Mouse (Mus musculus): ENCODE measurements at regions not wholly inside any gene's neighbourhood (a gene's known extent, or its start where the extent isn't known, plus 50 kb on each side); places are given as distances from the start of the nearest gene placed in this dataset.
"Not testable (repeated sequence)": the region's sequence is repeated elsewhere in the genome, so short reads cannot be mapped to it uniquely, and the experiment has no call there.

GRCm38 (mm10) chr14:17055741-17056140 lies 236.8 kb upstream of the Rarb start:
- Histone ChIP-seq H3K27me3 (no peaks in the 10 kb centered on the region), H3K9ac (no peak overlapping the region), H3K4me3 (replicated peaks) (no peak overlapping the region), H3K27ac (replicated peaks) (no peak overlapping the region), H3K4me2 (no peak overlapping the region), H3K36me3 (replicated peaks) (no peaks in the 10 kb centered on the region), H3K4me1 (replicated peaks) (0 out of 2 replicates have a peak, but pooled peaks cover 8% of the 10 kb centered on the region), H3K9me3 (replicated peaks) (no peaks in the 10 kb centered on the region)
- 18% methylated on average over 1 of the region's 1 CpGs for WGBS (ENCODE audit: insufficient replicate concordance)
- ATAC-seq (ENCODE audit: insufficient read depth) = no peak

- no peak for ATAC-seq (ENCODE audit: insufficient read depth)
- no peak overlapping the region for H3K4me2 ChIP-seq
- no peaks in the 10 kb centered on the region for H3K9me3 ChIP-seq (replicated peaks)
- H3K27me3 ChIP-seq = no peaks in the 10 kb centered on the region
- 38% methylated on average over 3 of the region's 3 CpGs for WGBS (ENCODE audit: insufficient replicate concordance)
- H3K27ac ChIP-seq (replicated peaks) = no peak overlapping the region
- H3K9ac ChIP-seq = no peak overlapping the region
- no peaks in the 10 kb centered on the region for H3K36me3 ChIP-seq (replicated peaks)
- no peak overlapping the region for H3K4me3 ChIP-seq (replicated peaks)
- 0 out of 2 replicates have a peak, but pooled peaks cover 3% of the 10 kb centered on the region for H3K4me1 ChIP-seq (replicated peaks)
Measured at GRCm38 (mm10) chr14:17054381-17054780, 235.4 kb upstream of the Rarb start.

GRCm38 (mm10) chr14:17046808-17047207 lies 227.9 kb upstream of the Rarb start:
- no peaks in the 10 kb centered on the region for H3K9me3 ChIP-seq (replicated peaks)
- H3K9ac ChIP-seq = no peak overlapping the region
- H3K27ac ChIP-seq (replicated peaks) = no peak overlapping the region
- no peak overlapping the region for H3K4me3 ChIP-seq (replicated peaks)
- H3K27me3 ChIP-seq = no peaks in the 10 kb centered on the region
- H3K4me1 ChIP-seq (replicated peaks) = no peaks in the 10 kb centered on the region
- 50% methylated on average over 2 of the region's 2 CpGs for WGBS (ENCODE audit: insufficient replicate concordance)
- no peak overlapping the region for H3K4me2 ChIP-seq
- H3K36me3 ChIP-seq (replicated peaks) = no peaks in the 10 kb centered on the region
- ATAC-seq (ENCODE audit: insufficient read depth) = no peak

GRCm38 (mm10) chr14:17045426-17046132 lies 226.6 kb upstream of the Rarb start:
- H3K36me3 ChIP-seq (replicated peaks) = no peaks in the 10 kb centered on the region
- WGBS (ENCODE audit: insufficient replicate concordance) = 66% methylated on average over 8 of the region's 8 CpGs
- ATAC-seq (ENCODE audit: insufficient read depth) = no peak
- no peaks in the 10 kb centered on the region for H3K4me1 ChIP-seq (replicated peaks)
- H3K27ac ChIP-seq (replicated peaks) = no peak overlapping the region
- no peaks in the 10 kb centered on the region for H3K9me3 ChIP-seq (replicated peaks)
- H3K27me3 ChIP-seq = no peaks in the 10 kb centered on the region
- H3K9ac ChIP-seq = no peak overlapping the region
- H3K4me3 ChIP-seq (replicated peaks) = no peak overlapping the region
- no peak overlapping the region for H3K4me2 ChIP-seq

DNA sequence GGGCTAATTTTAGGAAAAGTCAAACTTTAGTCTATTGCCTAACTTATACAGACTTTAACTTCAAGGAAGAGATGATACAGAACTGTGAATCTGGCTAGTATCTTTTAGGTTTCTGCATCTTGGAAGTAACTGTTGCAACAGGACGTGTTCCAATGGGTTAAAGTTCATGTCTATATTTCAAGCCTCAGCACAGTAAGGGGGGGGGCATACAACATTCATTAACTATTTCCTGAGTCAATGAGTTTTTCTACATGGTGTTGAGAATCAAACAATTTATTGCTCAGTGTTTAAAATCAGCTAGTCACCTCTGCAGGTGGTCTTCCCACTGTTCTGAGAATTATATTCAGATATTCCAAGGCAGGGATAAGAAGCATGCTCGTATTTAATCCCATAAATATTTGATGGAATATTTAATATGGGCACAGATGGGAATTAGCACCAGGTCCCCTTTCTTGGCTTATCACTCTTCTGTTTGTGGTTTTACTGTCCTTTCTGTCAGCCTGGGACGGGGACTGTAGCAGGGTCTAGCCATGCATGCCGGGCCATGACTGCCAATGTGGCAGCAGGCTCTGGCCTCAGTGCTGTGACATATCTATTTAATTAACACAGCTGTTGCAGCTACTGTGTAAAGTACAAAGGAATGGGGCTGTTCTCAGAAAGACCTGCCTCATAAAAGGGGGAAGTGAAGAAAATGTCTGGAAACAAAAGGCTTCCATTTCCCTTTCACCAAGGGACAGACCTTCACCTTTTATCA lies 201.8 kb upstream of the Rarb start:
- no peaks in the 10 kb centered on the region for H3K36me3 ChIP-seq (replicated peaks)
- H3K9ac ChIP-seq = no peak overlapping the region
- 0 out of 2 replicates have a peak, but pooled peaks cover 4% of the 10 kb centered on the region for H3K4me1 ChIP-seq (replicated peaks)
- H3K4me2 ChIP-seq = no peak overlapping the region
- H3K9me3 ChIP-seq (replicated peaks) = no peaks in the 10 kb centered on the region
- 44% methylated on average over 4 of the region's 4 CpGs for WGBS (ENCODE audit: insufficient replicate concordance)
- no peak overlapping the region for H3K27ac ChIP-seq (replicated peaks)
- no peak overlapping the region for H3K4me3 ChIP-seq (replicated peaks)
- no peak for ATAC-seq (ENCODE audit: insufficient read depth)
- H3K27me3 ChIP-seq = no peaks in the 10 kb centered on the region

DNA sequence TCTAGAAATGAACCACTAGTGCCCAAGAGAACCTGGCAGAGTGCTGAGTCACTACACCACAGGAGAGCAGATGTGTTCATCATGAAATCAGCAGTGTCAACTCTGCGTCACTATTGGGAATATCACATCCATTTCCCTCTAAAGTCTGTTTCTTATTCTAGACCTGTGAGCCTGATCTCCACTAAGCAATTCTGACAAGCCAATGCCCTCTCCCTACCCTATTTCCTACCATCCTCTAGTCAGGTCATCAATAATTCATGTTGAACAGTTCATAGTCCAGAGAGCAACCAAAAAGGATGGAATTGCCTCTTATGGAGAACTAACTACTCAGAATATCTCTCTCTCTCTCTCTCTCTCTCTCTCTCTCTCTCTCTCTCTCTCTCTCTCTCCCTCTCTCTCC lies 194.0 kb upstream of the Rarb start:
- Histone ChIP-seq H3K4me2 (no peak overlapping the region), H3K4me1 (replicated peaks) (no peaks in the 10 kb centered on the region), H3K9ac (no peak overlapping the region), H3K36me3 (replicated peaks) (no peaks in the 10 kb centered on the region), H3K27me3 (no peaks in the 10 kb centered on the region), H3K4me3 (replicated peaks) (no peak overlapping the region), H3K27ac (replicated peaks) (no peak overlapping the region), H3K9me3 (replicated peaks) (no peaks in the 10 kb centered on the region)
- 64% methylated on average over 1 of the region's 1 CpGs for WGBS (ENCODE audit: insufficient replicate concordance)
- ATAC-seq (ENCODE audit: insufficient read depth) = no peak

GRCm38 (mm10) chr14:17012200-17012599 lies 193.2 kb upstream of the Rarb start:
- Histone ChIP-seq H3K4me2 (no peak overlapping the region), H3K4me3 (replicated peaks) (no peak overlapping the region), H3K9ac (no peak overlapping the region), H3K36me3 (replicated peaks) (no peaks in the 10 kb centered on the region), H3K4me1 (replicated peaks) (no peaks in the 10 kb centered on the region), H3K27me3 (no peaks in the 10 kb centered on the region), H3K27ac (replicated peaks) (no peak overlapping the region), H3K9me3 (replicated peaks) (no peaks in the 10 kb centered on the region)
- ATAC-seq (ENCODE audit: insufficient read depth) = no peak
- WGBS (ENCODE audit: insufficient replicate concordance) = 55% methylated on average over 1 of the region's 1 CpGs

DNA sequence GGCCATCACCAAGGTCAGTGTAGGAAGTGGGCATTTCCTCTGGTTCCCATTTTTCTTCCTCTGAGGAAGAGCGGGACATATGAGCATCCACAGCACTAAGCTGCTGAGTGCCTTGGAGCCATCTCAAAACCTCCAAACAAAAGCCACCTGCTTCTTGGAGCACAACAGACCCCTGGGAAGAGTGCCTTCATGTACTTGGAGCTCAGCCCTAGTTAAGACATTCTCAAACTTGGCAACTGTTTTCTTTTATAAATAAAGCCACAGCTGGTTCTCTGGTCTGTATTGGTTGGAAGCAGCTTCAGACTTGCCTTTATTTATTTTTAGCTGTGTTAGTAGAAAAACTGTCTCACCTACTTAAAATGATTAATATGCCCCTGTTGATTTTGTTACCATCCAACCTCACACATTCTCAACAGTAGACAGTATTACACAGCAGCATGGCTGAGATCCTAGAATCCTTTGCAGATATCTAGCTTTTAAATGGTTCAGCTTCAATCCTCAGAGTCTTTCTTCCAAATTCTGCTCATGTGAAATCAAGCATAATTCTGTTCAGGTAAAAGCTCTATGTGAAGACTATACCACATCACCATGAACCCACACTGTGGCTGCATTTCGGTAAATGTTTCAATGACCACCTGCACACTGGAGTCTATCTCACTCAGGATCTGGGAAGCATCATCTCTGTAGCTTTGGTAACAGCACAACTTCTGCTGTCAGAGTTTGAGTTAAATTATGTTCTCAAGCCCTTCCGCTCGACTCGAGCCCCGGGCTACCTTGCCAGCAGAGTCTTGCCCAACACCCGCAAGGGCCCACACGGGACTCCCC lies 186.4 kb upstream of the Rarb start:
- Histone ChIP-seq H3K27ac (replicated peaks) (no peak overlapping the region), H3K9ac (no peak overlapping the region), H3K9me3 (replicated peaks) (no peaks in the 10 kb centered on the region), H3K27me3 (no peaks in the 10 kb centered on the region), H3K4me1 (replicated peaks) (no peaks in the 10 kb centered on the region), H3K4me3 (replicated peaks) (no peak overlapping the region), H3K4me2 (no peak overlapping the region), H3K36me3 (replicated peaks) (no peaks in the 10 kb centered on the region)
- WGBS (ENCODE audit: insufficient replicate concordance) = 76% methylated on average over 8 of the region's 8 CpGs
- ATAC-seq (ENCODE audit: insufficient read depth) = no peak

GRCm38 (mm10) chr14:17004714-17005113 lies 185.8 kb upstream of the Rarb start:
- Histone ChIP-seq H3K36me3 (replicated peaks) (no peaks in the 10 kb centered on the region), H3K4me3 (replicated peaks) (no peak overlapping the region), H3K27ac (replicated peaks) (no peak overlapping the region), H3K27me3 (no peaks in the 10 kb centered on the region), H3K4me2 (no peak overlapping the region), H3K4me1 (replicated peaks) (no peaks in the 10 kb centered on the region), H3K9ac (no peak overlapping the region), H3K9me3 (replicated peaks) (no peaks in the 10 kb centered on the region)
- 63% methylated on average over 1 of the region's 1 CpGs for WGBS (ENCODE audit: insufficient replicate concordance)
- no peak for ATAC-seq (ENCODE audit: insufficient read depth)

GRCm38 (mm10) chr14:16996716-16997115 lies 177.8 kb upstream of the Rarb start:
- Histone ChIP-seq H3K27ac (replicated peaks) (no peak overlapping the region), H3K4me1 (replicated peaks) (no peaks in the 10 kb centered on the region), H3K36me3 (replicated peaks) (no peaks in the 10 kb centered on the region), H3K4me3 (replicated peaks) (no peak overlapping the region), H3K9me3 (replicated peaks) (no peaks in the 10 kb centered on the region), H3K9ac (no peak overlapping the region), H3K27me3 (no peaks in the 10 kb centered on the region), H3K4me2 (no peak overlapping the region)
- 44% methylated on average over 2 of the region's 2 CpGs for WGBS (ENCODE audit: insufficient replicate concordance)
- ATAC-seq (ENCODE audit: insufficient read depth) = no peak

DNA sequence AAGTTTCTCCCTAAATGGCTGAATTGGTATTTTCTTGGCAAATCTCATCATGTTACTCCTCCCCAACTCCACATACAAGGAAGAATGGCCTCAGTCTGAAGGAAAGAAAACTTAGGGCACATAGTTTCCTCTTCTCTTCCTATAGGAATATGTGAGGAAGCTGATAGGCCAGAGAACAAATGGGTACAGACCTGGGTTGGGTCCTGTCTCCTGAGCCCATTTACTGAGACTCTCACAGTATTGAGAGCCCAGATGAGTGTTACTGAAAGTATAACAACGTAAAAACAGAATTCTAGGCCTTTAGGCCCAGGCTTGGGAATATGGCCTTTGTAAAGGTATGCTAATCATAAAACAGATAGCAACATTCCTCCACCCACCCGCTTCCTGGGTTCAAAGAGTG lies 152.0 kb upstream of the Rarb start:
- WGBS (ENCODE audit: insufficient replicate concordance) = 61% methylated on average over 2 of the region's 2 CpGs
- H3K36me3 ChIP-seq (replicated peaks); H3K4me1 ChIP-seq (replicated peaks); H3K4me3 ChIP-seq (replicated peaks); H3K27me3 ChIP-seq; H3K4me2 ChIP-seq; ATAC-seq (ENCODE audit: insufficient read depth); H3K9ac ChIP-seq; H3K27ac ChIP-seq (replicated peaks); H3K9me3 ChIP-seq (replicated peaks): not testable (repeated sequence)

Measured in liver, embryonic 15.5 days (tissue).